ENCODE assay signal across 8 mouse cellular contexts in the genomic region with DNA sequence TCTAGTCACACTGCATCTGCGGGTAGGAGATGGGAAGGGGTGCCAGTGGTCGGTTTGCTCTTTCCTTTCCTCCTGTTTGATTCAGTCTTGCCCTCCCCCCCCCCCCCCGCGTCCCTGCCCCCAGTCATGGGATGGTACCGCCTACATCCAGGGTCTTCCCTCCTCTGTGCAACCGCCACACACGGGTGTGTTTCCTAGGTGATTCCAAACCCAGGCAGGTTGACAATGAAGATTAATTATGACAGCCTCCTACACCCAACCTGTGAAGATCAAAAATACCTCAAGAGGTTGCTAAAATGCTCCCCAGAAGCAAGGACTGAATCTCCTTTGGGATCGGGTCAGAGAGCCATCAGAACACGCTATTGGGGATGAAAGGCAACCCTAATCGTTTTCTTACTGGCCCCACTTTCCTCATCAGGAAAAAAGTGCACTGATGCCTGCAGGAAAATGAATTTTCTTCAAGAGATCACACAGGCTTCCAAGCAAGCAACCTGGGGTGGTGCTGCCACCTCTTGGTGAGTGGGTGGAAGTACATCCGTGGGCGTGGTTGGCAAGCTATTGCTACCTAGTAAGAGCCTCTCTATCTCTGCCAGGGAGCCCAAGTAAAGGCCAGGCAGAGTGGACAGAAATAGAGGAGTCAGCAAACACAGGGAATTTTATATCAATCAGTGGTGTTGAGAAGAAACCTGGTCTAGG. TPM values are rescaled to one million over a fixed set of nuclear protein-coding genes. Genes with fewer than 3 reads are reported as not detected.
DNase-seq lines count a peak whose midpoint lies in the region; ATAC-seq and TF ChIP-seq lines count a peak whose summit lies in the region.

No protein-coding gene starts in this region.

- H3K36me3 ChIP-seq in hindbrain, embryonic 14.5 days (replicated peaks; ENCODE audit: control insufficient read depth, insufficient read depth), result no peaks in the 10 kb centered on the region

- peak overlapping the region; percentile 39 for H3K4me2 ChIP-seq in hindbrain, embryonic 14.5 days (replicated peaks)

- peak overlapping the region; percentile 60; the same call in 1 of the 2 replicates for H3K27ac ChIP-seq in hindbrain, embryonic 14.5 days

- 0 out of 2 replicates have a peak, but pooled peaks cover 9% of the 10 kb centered on the region for H3K4me1 ChIP-seq in hindbrain, embryonic 14.5 days (replicated peaks; ENCODE audit: control insufficient read depth, insufficient read depth, low read length)

- H3K4me3 ChIP-seq in hindbrain, embryonic 14.5 days (replicated peaks; ENCODE audit: low read length), result peak overlapping the region; percentile 15

- no peak for DNase-seq in Patski (ENCODE audit: low read depth, low spot score)
- peak; percentile 91 to 93 for DNase-seq in cerebellum, postnatal 10 days
- DNase-seq in frontal cortex, postnatal 14 days (ENCODE audit: low spot score in 2 of 2), result peak; percentile 84 to 86
- DNase-seq in hindbrain, embryonic 14.5 days (ENCODE audit: low spot score), result peak; percentile 90
- DNase-seq in layer of hippocampus, postnatal 36 days, result peak; percentile 69 to 78
- peak; percentile 94 for DNase-seq in lung, postnatal 36 days
- DNase-seq in retina, postnatal 1 day, result peak; percentile 90
- DNase-seq in urinary bladder, adult 2 months (ENCODE audit: low spot score), result peak; percentile 55

- no peaks in the 10 kb centered on the region for H3K27me3 ChIP-seq in Patski
- no peaks in the 10 kb centered on the region for H3K27me3 ChIP-seq in hindbrain, embryonic 14.5 days (ENCODE audit: control insufficient read depth, insufficient read depth, low read length)

- in situ Hi-C loops in Patski (cut with MboI; ENCODE audit: low pct_unique_long_range_greater_than_20kb), result loop anchor here (25.0 kb wide), 1 partner anchor 309 kb away; no protein-coding TSS in a partner anchor

- CTCF ChIA-PET in Patski (lab: Charles Lee), result interaction anchor here (0.7 to 2.6 kb wide), 10 partner anchors 13 to 126 kb away, joined by 3 to 13 read pairs (median 3); partner anchors contain the start of gene Vdac1

- POLR2A ChIA-PET in Patski (lab: Charles Lee), result no interaction called here

- no peaks in the 10 kb centered on the region for H3K9me3 ChIP-seq in hindbrain, embryonic 14.5 days (ENCODE audit: control insufficient read depth, low read length)

- TF ChIP-seq CTCF in Patski (IDR thresholded peaks at IDR 0.05), result peak; percentile 97

- H3K9ac ChIP-seq in hindbrain, embryonic 14.5 days, result no peak overlapping the region; the same call in 1 of the 2 replicates

- ATAC-seq in Patski, result no peak
- peak; percentile 62; the same call in 1 of the 2 replicates for ATAC-seq in hindbrain, embryonic 14.5 days (ENCODE audit: low FRiP score)

- WGBS in hindbrain, embryonic 14.5 days, result 17% methylated on average over 12 of the region's 12 CpGs

RNA-seq across cellular contexts. Expression of gene Vdac1, which starts 14.6 kb away (rescaled TPM):
- polyA plus RNA-seq in Patski (2021), result 498 TPM
- 295 and 334 TPM in 2 replicates for polyA plus RNA-seq in hindbrain, embryonic 14.5 days (2014; fragmentation: Nextera tagmentation; extraction: Ambion mirVana)
- 100 to 1,000 TPM; 514 to 555 TPM for total RNA-seq in layer of hippocampus, postnatal 36 days (2021)
- polyA plus RNA-seq in urinary bladder, adult 2 months (2012; rRNA removed), result 166 and 206 TPM in 2 replicates

RNA-seq across cellular contexts. Expression of gene 9530068E07Rik, which starts 50.1 kb away (rescaled TPM):
- 254 TPM for polyA plus RNA-seq in Patski (2021)
- 138 and 152 TPM in 2 replicates for polyA plus RNA-seq in hindbrain, embryonic 14.5 days (2014; fragmentation: Nextera tagmentation; extraction: Ambion mirVana)
- 10 to 100 TPM; 66.6 to 69.5 TPM for total RNA-seq in layer of hippocampus, postnatal 36 days (2021)
- polyA plus RNA-seq in urinary bladder, adult 2 months (2012; rRNA removed), result 217 and 261 TPM in 2 replicates
